Mouse (Mus musculus): ENCODE data around the gene Cisd1. TPM values are rescaled to one million over a fixed set of nuclear protein-coding genes. Genes with fewer than 3 reads are reported as not detected.

The Cisd1 gene
- polyA plus RNA-seq, 1 experiment from 2014 or later, result 61.9 TPM

- Histone ChIP-seq H3K36me3 (ENCODE audit: control insufficient read depth, insufficient read depth) (no peaks in the 10 kb centered on the region), H3K27ac (ENCODE audit: low read length) (no peak overlapping the region; the same call in 1 of the 2 replicates), H3K4me2 (ENCODE audit: low read depth, low read length) (peak overlapping the region; percentile 98; the same call in 1 of the 2 replicates), H3K9me3 (replicated peaks; ENCODE audit: control insufficient read depth, low read length) (no peaks in the 10 kb centered on the region), H3K9ac (ENCODE audit: low read depth, low read length) (no peak overlapping the region), H3K4me3 (ENCODE audit: low read depth, low read length) (no peak overlapping the region), H3K4me1 (ENCODE audit: control insufficient read depth, low read depth, low read length) (peaks cover 44% of the 10 kb centered on the region), H3K27me3 (ENCODE audit: control insufficient read depth, insufficient read depth, low read depth, low read length) (no peaks in the 10 kb centered on the region)
- ATAC-seq (ENCODE audit: low read depth), result no peak
- 66% methylated on average over 2 of the region's 2 CpGs for WGBS (ENCODE audit: insufficient replicate concordance)
These were observed 1.4 kb upstream of the Cisd1 start for GRCm38 (mm10) chr10:71346106-71346505.

- 17% methylated on average over 14 of the region's 14 CpGs for WGBS (ENCODE audit: insufficient replicate concordance)
- Histone ChIP-seq H3K27me3 (ENCODE audit: control insufficient read depth, insufficient read depth, low read depth, low read length) (no peaks in the 10 kb centered on the region), H3K4me2 (ENCODE audit: low read depth, low read length) (peak overlapping the region; percentile 91), H3K4me3 (ENCODE audit: low read depth, low read length) (peak overlapping the region; percentile 94), H3K9me3 (replicated peaks; ENCODE audit: control insufficient read depth, low read length) (no peaks in the 10 kb centered on the region), H3K9ac (ENCODE audit: low read depth, low read length) (peak overlapping the region; percentile 93), H3K36me3 (ENCODE audit: control insufficient read depth, insufficient read depth) (no peaks in the 10 kb centered on the region), H3K27ac (ENCODE audit: low read length) (peak overlapping the region; percentile 83), H3K4me1 (ENCODE audit: control insufficient read depth, low read depth, low read length) (peaks cover 48% of the 10 kb centered on the region)
- no peak for ATAC-seq (ENCODE audit: low read depth)
These were observed 1.0 kb downstream of the Cisd1 start for GRCm38 (mm10) chr10:71343567-71344265.

DNA sequence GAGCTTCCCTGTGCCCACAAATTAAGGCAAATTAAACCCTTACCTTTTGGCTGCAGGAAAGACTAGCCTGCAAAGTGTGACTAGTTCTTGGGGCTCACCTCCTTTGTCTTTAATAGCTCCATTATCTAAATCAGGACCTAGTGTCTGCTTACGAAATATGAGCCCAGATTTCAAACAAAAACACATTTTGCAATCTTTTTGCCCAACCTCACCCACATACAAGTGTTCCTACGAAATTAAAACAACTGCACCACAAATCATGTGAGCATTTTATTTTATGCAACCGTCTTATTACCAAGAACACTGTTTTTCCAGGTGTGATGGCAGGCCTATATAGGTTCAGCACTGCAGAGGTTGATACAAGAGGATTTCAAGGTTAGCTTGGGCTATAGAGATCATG lies 1.6 kb downstream of the Cisd1 start:
- H3K9me3 ChIP-seq (replicated peaks; ENCODE audit: control insufficient read depth, low read length), result no peaks in the 10 kb centered on the region
- ATAC-seq (ENCODE audit: low read depth), result no peak
- H3K27ac ChIP-seq (ENCODE audit: low read length), result no peak overlapping the region
- no peaks in the 10 kb centered on the region for H3K36me3 ChIP-seq (ENCODE audit: control insufficient read depth, insufficient read depth)
- H3K4me3 ChIP-seq (ENCODE audit: low read depth, low read length), result peak overlapping the region; percentile 94
- H3K27me3 ChIP-seq (ENCODE audit: control insufficient read depth, insufficient read depth, low read depth, low read length), result no peaks in the 10 kb centered on the region
- peaks cover 50% of the 10 kb centered on the region for H3K4me1 ChIP-seq (ENCODE audit: control insufficient read depth, low read depth, low read length)
- H3K9ac ChIP-seq (ENCODE audit: low read depth, low read length), result no peak overlapping the region
- WGBS (ENCODE audit: insufficient replicate concordance), result 65% methylated on average over 3 of the region's 3 CpGs
- peak overlapping the region; percentile 91 for H3K4me2 ChIP-seq (ENCODE audit: low read depth, low read length)

DNA sequence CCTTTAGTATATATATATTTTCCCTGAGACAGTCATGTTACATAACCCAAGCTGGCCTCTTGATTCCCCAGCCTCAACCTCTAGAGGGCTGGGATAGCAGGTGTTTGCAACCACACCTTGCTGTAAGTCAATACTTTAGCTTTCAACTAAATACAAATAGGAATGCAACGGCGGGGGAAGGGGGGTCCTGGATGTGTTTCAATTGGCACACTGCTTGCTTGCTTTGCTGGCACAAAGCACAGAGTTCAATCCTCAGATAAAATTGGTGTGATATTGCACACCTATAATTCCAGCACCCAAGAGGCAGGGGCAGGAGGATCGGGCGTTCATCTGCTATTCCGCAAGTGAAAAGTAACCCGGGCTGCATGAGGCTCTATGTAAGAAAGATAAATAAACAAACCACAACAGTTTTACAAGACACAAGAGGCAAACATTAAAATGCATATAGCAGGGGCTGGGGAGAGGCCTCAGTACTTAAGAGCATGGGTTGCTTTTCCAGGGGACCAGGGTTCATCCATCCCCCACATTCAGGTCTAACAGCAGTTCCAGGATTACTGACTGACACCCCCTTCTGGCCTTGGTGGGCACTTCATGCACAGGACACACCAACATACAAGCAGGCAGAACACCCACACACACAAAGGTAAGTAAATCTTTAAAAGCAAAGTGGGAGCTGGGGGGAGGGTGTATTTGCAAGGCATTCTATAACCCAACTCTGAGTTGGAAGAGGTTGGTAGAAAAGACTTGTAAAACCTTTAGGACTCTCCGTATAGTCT lies 2.5 kb downstream of the Cisd1 start:
- no peak overlapping the region for H3K27ac ChIP-seq (ENCODE audit: low read length)
- no peak for ATAC-seq (ENCODE audit: low read depth)
- no peak overlapping the region for H3K4me3 ChIP-seq (ENCODE audit: low read depth, low read length)
- no peaks in the 10 kb centered on the region for H3K27me3 ChIP-seq (ENCODE audit: control insufficient read depth, insufficient read depth, low read depth, low read length)
- peaks cover 50% of the 10 kb centered on the region for H3K4me1 ChIP-seq (ENCODE audit: control insufficient read depth, low read depth, low read length)
- no peaks in the 10 kb centered on the region for H3K9me3 ChIP-seq (replicated peaks; ENCODE audit: control insufficient read depth, low read length)
- WGBS (ENCODE audit: insufficient replicate concordance), result 79% methylated on average over 7 of the region's 7 CpGs
- no peaks in the 10 kb centered on the region for H3K36me3 ChIP-seq (ENCODE audit: control insufficient read depth, insufficient read depth)
- no peak overlapping the region for H3K9ac ChIP-seq (ENCODE audit: low read depth, low read length)
- H3K4me2 ChIP-seq (ENCODE audit: low read depth, low read length), result no peak overlapping the region

GRCm38 (mm10) chr10:71341290-71341689 lies 3.5 kb downstream of the Cisd1 start:
- no peak overlapping the region for H3K4me2 ChIP-seq (ENCODE audit: low read depth, low read length)
- H3K4me1 ChIP-seq (ENCODE audit: control insufficient read depth, low read depth, low read length), result peaks cover 40% of the 10 kb centered on the region
- ATAC-seq (ENCODE audit: low read depth), result no peak
- no peaks in the 10 kb centered on the region for H3K36me3 ChIP-seq (ENCODE audit: control insufficient read depth, insufficient read depth)
- H3K9ac ChIP-seq (ENCODE audit: low read depth, low read length), result no peak overlapping the region
- H3K4me3 ChIP-seq (ENCODE audit: low read depth, low read length), result no peak overlapping the region
- no peaks in the 10 kb centered on the region for H3K27me3 ChIP-seq (ENCODE audit: control insufficient read depth, insufficient read depth, low read depth, low read length)
- H3K9me3 ChIP-seq (replicated peaks; ENCODE audit: control insufficient read depth, low read length), result no peaks in the 10 kb centered on the region
- peak overlapping the region; percentile 17; the same call in 1 of the 2 replicates for H3K27ac ChIP-seq (ENCODE audit: low read length)
- 86% methylated on average over 9 of the region's 9 CpGs for WGBS (ENCODE audit: insufficient replicate concordance)

GRCm38 (mm10) chr10:71340195-71340594 lies 4.6 kb downstream of the Cisd1 start:
- Histone ChIP-seq H3K27ac (ENCODE audit: low read length) (peak overlapping the region; percentile 71), H3K9me3 (replicated peaks; ENCODE audit: control insufficient read depth, low read length) (no peaks in the 10 kb centered on the region), H3K4me2 (ENCODE audit: low read depth, low read length) (no peak overlapping the region), H3K4me3 (ENCODE audit: low read depth, low read length) (no peak overlapping the region), H3K9ac (ENCODE audit: low read depth, low read length) (no peak overlapping the region), H3K27me3 (ENCODE audit: control insufficient read depth, insufficient read depth, low read depth, low read length) (no peaks in the 10 kb centered on the region), H3K4me1 (ENCODE audit: control insufficient read depth, low read depth, low read length) (peaks cover 34% of the 10 kb centered on the region), H3K36me3 (ENCODE audit: control insufficient read depth, insufficient read depth) (peaks cover 5% of the 10 kb centered on the region; the same call in 1 of the 2 replicates)
- WGBS (ENCODE audit: insufficient replicate concordance), result 69% methylated on average over 2 of the region's 2 CpGs
- ATAC-seq (ENCODE audit: low read depth), result peak; percentile 17; the same call in 1 of the 2 replicates

GRCm38 (mm10) chr10:71339463-71339862 lies 5.3 kb downstream of the Cisd1 start:
- Histone ChIP-seq H3K9ac (ENCODE audit: low read depth, low read length) (no peak overlapping the region), H3K4me3 (ENCODE audit: low read depth, low read length) (no peak overlapping the region), H3K36me3 (ENCODE audit: control insufficient read depth, insufficient read depth) (peaks cover 5% of the 10 kb centered on the region; the same call in 1 of the 2 replicates), H3K4me1 (ENCODE audit: control insufficient read depth, low read depth, low read length) (peaks cover 32% of the 10 kb centered on the region), H3K9me3 (replicated peaks; ENCODE audit: control insufficient read depth, low read length) (no peaks in the 10 kb centered on the region), H3K4me2 (ENCODE audit: low read depth, low read length) (no peak overlapping the region), H3K27me3 (ENCODE audit: control insufficient read depth, insufficient read depth, low read depth, low read length) (no peaks in the 10 kb centered on the region), H3K27ac (ENCODE audit: low read length) (peak overlapping the region; percentile 85)
- 30% methylated on average over 4 of the region's 4 CpGs for WGBS (ENCODE audit: insufficient replicate concordance)
- no peak for ATAC-seq (ENCODE audit: low read depth)

- peak; percentile 32 for ATAC-seq (ENCODE audit: low read depth)
- Histone ChIP-seq H3K27me3 (ENCODE audit: control insufficient read depth, insufficient read depth, low read depth, low read length) (no peaks in the 10 kb centered on the region), H3K9me3 (replicated peaks; ENCODE audit: control insufficient read depth, low read length) (no peaks in the 10 kb centered on the region), H3K4me1 (ENCODE audit: control insufficient read depth, low read depth, low read length) (peaks cover 26% of the 10 kb centered on the region), H3K4me3 (ENCODE audit: low read depth, low read length) (no peak overlapping the region), H3K36me3 (ENCODE audit: control insufficient read depth, insufficient read depth) (peaks cover 5% of the 10 kb centered on the region; the same call in 1 of the 2 replicates), H3K27ac (ENCODE audit: low read length) (peak overlapping the region; percentile 85), H3K4me2 (ENCODE audit: low read depth, low read length) (peak overlapping the region; percentile 35; the same call in 1 of the 2 replicates), H3K9ac (ENCODE audit: low read depth, low read length) (no peak overlapping the region)
- 62% methylated on average over 8 of the region's 8 CpGs for WGBS (ENCODE audit: insufficient replicate concordance)
These were observed 6.4 kb downstream of the Cisd1 start for GRCm38 (mm10) chr10:71338156-71338905.

Measured in liver, embryonic 16.5 days (tissue).